Mouse (Mus musculus) stomach, postnatal 0 days (tissue): ENCODE measurements around the gene Zap70.

Experiments
- CTCF ChIP-seq: IDR thresholded peaks from 2 replicates; pipeline ENCODE4 v1.5.1; 2016; ENCODE audit warnings: antibody characterized with exemption, low read depth, mild to moderate bottlenecking, moderate library complexity
- EP300 ChIP-seq: optimal IDR thresholded peaks from 2 replicates; pipeline ENCODE3; 2016; ENCODE audit warnings: antibody characterized with exemption

DNA sequence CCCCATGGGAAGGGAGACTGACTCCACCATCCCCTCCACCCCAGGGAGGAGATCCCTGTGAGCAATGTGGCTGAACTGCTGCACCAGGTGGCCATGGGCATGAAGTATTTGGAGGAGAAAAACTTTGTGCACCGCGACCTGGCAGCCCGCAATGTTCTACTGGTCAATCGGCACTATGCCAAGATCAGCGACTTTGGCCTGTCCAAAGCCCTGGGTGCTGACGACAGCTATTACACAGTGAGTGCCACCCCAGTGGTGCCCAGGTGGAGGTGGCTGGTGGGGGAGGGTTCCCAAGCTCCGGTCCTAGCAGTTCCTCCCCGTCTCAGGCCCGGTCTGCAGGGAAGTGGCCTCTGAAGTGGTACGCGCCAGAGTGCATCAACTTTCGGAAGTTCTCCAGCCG lies 19.2 kb downstream of the Zap70 start:
- TF ChIP-seq CTCF = no peak
- no peak for TF ChIP-seq EP300
